Mouse (Mus musculus): ENCODE results near the gene Matk. TPM values are rescaled to one million over a fixed set of nuclear protein-coding genes. Genes with fewer than 3 reads are reported as not detected.

Matk gene
- total RNA-seq (2014; fragmentation: Nextera tagmentation) (not detected in 2 replicates), total RNA-seq (2017) (0.05 and 0.06 TPM in 2 replicates), polyA plus RNA-seq (2012) (0.07 TPM in 1 of 2 replicates, not detected in the other)

DNA sequence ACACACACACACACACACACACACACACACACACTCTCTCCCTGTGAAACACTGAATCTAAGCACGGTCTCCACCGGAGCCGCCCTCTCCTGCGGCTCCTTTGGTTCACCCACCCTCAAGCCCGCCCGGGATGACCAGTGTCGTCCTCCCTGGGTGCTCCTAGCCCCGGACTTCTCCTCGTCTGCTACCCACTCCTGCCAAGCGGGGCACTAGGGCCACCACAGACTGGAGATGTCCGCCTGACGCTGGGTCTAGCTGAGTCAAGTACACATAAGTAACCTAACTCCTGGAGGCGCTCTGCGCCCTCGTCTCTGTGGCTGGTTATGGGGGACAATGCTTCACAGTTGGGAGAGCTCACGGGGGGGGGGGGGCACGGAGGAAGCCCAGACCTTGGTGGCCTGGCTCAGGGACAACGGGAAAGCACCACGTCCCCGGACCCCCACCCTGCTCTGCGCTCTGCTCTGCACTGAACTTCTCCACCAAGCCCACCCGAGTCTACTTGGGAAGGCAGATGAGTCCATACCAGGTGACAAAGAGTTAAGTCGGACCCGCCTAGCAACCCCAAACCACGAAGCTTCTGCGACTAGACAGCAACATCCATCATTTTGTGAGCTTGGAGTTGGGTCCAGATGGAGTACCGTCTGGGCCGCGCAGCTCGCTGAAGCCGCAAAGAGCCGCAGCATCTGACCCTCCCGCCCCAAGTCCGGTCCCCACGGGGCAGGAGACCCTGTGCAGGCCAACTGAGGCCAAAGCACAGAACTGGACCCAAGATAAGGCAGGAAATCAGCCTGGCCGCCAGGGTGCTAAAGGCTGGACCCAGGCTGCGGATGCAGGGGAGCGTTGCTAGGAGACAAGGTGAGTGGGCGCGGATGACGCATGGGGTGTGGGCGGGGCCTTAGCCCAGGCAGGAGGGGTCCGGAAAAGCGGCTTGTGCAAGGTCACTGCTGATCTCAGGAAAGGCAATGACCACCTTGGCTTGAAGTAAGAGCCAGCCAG lies at the start of gene Matk:
Matk (plus strand) TSS at position 512 of the 996 bp plus-strand sequence.
- no peak for ATAC-seq (ENCODE audit: extremely low read depth, insufficient number of reproducible peaks, low FRiP score, poor library complexity, severe bottlenecking)
- no peak within 1 kb of the TSS for H3K4me3 ChIP-seq (ENCODE audit: low read depth, low read length)
- no peak for DNase-seq (ENCODE audit: low spot score)
- no peaks in the 10 kb centered on the region for H3K9me3 ChIP-seq (replicated peaks)
- H3K36me3 ChIP-seq (replicated peaks), result no peaks in the 10 kb centered on the region
- H3K27me3 ChIP-seq (ENCODE audit: insufficient read depth, low read length), result peaks cover 81% of the 10 kb centered on the region
- peaks cover 15% of the 10 kb centered on the region for H3K4me1 ChIP-seq (ENCODE audit: insufficient read depth, low read depth, low read length)
- TF ChIP-seq GATA1 (IDR thresholded peaks at IDR 0.05; ENCODE audit: borderline replicate concordance, low read length) (no peak), TAL1 (conservative IDR thresholded peaks at IDR 0.05; ENCODE audit: low read depth, low read length) (no peak), CTCF (IDR thresholded peaks at IDR 0.05; ENCODE audit: low read depth, low read length) (no peak), POLR2AphosphoS5 (IDR thresholded peaks at IDR 0.05; ENCODE audit: insufficient replicate concordance, low read depth, low read length) (no peak), GATA2 (IDR thresholded peaks at IDR 0.05; ENCODE audit: borderline replicate concordance, low read depth, low read length) (no peak)

DNA sequence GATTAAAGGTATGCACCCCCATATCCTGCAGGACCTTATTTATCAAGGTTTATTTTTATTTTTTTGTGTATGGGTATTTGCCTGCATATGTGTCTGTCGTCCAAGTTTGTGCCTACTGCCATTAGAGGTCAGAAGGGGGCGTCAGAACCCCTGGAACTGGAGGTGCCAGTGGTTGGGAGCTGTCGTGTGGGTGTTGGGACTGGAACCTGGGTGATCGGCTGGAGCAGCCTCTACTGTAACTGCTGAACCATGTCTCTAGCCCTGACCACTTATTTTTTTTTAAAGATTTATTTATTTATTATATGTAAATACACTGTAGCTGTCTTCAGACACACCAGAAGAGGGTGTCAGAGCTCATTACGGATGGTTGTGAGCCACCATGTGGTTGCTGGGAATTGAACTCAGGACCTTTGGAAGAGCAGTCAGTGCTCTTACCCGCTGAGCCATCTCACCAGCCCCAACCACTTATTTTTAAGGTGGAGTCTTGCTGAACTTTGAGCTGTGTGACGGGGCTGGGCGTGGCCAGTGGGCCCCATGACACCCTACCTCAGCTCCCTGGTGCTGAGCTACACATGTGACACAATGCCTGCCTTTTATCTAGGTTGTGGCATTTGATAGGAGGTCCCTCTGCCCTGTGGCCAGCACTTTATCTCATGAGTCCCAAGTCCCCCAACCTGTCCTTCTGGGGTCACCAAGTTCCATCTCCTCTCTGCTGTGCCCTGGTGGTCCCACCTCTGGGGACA lies 49.6 kb upstream of the Matk start:
- Histone ChIP-seq H3K4me1 (ENCODE audit: insufficient read depth, low read depth, low read length) (peaks cover 16% of the 10 kb centered on the region), H3K36me3 (replicated peaks) (no peaks in the 10 kb centered on the region), H3K9me3 (replicated peaks) (no peaks in the 10 kb centered on the region), H3K4me3 (ENCODE audit: low read depth, low read length) (no peak overlapping the region), H3K27me3 (ENCODE audit: insufficient read depth, low read length) (peaks cover 66% of the 10 kb centered on the region)
- TF ChIP-seq GATA1 (IDR thresholded peaks at IDR 0.05; ENCODE audit: borderline replicate concordance, low read length), result no peak
- no peak for TF ChIP-seq CTCF (IDR thresholded peaks at IDR 0.05; ENCODE audit: low read depth, low read length)
- TF ChIP-seq POLR2AphosphoS5 (IDR thresholded peaks at IDR 0.05; ENCODE audit: insufficient replicate concordance, low read depth, low read length), result no peak
- TF ChIP-seq GATA2 (IDR thresholded peaks at IDR 0.05; ENCODE audit: borderline replicate concordance, low read depth, low read length), result no peak
- TF ChIP-seq TAL1 (conservative IDR thresholded peaks at IDR 0.05; ENCODE audit: low read depth, low read length), result no peak
- DNase-seq (ENCODE audit: low spot score), result no peak
- peak; percentile 28; the same call in 1 of the 2 replicates for ATAC-seq (ENCODE audit: extremely low read depth, insufficient number of reproducible peaks, low FRiP score, poor library complexity, severe bottlenecking)

DNA sequence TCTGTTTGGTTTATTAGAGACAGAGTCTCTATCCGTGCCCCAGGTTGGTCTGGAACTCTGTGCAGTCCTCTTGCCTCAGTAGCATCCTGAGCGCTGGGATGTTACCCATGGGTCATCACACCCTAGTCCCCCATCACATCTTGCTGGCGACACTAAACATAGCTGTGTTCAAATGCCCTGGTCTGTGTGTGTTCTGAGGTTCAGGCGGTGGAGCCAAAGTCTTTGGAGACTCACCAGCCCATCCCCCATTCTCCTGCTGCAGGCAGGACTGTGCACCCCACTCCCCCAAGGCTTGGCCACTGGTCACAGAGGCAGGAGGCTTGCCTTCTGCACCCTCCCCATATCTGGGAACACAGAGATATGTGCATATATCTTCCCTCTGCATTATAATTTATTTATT lies 48.6 kb upstream of the Matk start:
- Histone ChIP-seq H3K9me3 (replicated peaks) (no peaks in the 10 kb centered on the region), H3K4me1 (ENCODE audit: insufficient read depth, low read depth, low read length) (peaks cover 16% of the 10 kb centered on the region), H3K36me3 (replicated peaks) (no peaks in the 10 kb centered on the region), H3K4me3 (ENCODE audit: low read depth, low read length) (no peak overlapping the region), H3K27me3 (ENCODE audit: insufficient read depth, low read length) (peaks cover 66% of the 10 kb centered on the region)
- no peak for TF ChIP-seq POLR2AphosphoS5 (IDR thresholded peaks at IDR 0.05; ENCODE audit: insufficient replicate concordance, low read depth, low read length)
- TF ChIP-seq GATA2 (IDR thresholded peaks at IDR 0.05; ENCODE audit: borderline replicate concordance, low read depth, low read length), result no peak
- no peak for TF ChIP-seq CTCF (IDR thresholded peaks at IDR 0.05; ENCODE audit: low read depth, low read length)
- no peak for TF ChIP-seq GATA1 (IDR thresholded peaks at IDR 0.05; ENCODE audit: borderline replicate concordance, low read length)
- DNase-seq (ENCODE audit: low spot score), result no peak
- no peak for ATAC-seq (ENCODE audit: extremely low read depth, insufficient number of reproducible peaks, low FRiP score, poor library complexity, severe bottlenecking)

DNA sequence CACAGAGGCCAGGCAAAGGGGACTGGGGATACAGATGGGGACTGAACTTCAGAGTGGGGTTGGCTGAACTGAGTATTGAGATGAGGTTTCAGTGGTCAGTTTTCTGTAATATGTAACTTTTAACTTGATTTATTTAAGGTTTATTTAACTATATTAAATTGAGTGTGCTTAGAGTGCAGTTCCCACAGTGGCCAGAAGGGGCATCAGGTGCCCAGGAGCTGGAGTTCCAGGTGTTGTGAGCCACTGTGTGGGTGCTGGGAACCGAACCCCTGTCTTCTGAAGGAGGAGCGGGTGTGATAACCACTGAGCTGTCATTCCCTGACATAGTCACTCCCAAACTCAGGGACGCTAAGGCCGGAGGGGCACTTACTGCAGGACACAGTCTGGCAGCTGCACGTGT lies 42.6 kb upstream of the Matk start:
- TF ChIP-seq GATA2 (IDR thresholded peaks at IDR 0.05; ENCODE audit: borderline replicate concordance, low read depth, low read length), result no peak
- peak; percentile 20 for TF ChIP-seq CTCF (IDR thresholded peaks at IDR 0.05; ENCODE audit: low read depth, low read length)
- no peak for TF ChIP-seq TAL1 (conservative IDR thresholded peaks at IDR 0.05; ENCODE audit: low read depth, low read length)
- Histone ChIP-seq H3K27me3 (ENCODE audit: insufficient read depth, low read length) (peaks cover 60% of the 10 kb centered on the region), H3K9me3 (replicated peaks) (peaks cover 4% of the 10 kb centered on the region), H3K36me3 (replicated peaks) (no peaks in the 10 kb centered on the region), H3K4me3 (ENCODE audit: low read depth, low read length) (no peak overlapping the region), H3K4me1 (ENCODE audit: insufficient read depth, low read depth, low read length) (no peaks in the 10 kb centered on the region)
- DNase-seq (ENCODE audit: low spot score) (no peak), ATAC-seq (ENCODE audit: extremely low read depth, insufficient number of reproducible peaks, low FRiP score, poor library complexity, severe bottlenecking) (no peak)

DNA sequence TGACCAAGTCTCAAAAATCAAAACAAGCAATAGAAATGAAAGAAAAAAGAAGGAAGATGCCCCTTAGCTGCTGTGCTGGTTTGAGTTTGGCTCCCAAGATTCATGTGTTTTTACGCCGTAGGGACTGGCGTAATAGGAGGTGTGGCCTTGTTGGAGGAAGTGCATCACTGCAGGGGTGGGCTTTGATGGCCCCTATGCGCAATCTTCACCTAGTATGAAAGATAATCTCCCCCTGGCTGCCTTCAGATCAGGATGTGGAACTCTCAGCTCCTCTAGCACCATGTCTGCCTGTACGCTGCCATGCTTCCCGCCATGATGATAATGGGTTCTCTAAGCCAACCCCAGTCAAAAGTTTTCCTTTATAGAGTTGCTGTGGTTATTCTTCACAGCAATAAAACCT lies 36.5 kb upstream of the Matk start:
- no peaks in the 10 kb centered on the region for H3K9me3 ChIP-seq (replicated peaks)
- H3K36me3 ChIP-seq (replicated peaks), result no peaks in the 10 kb centered on the region
- H3K27me3 ChIP-seq (ENCODE audit: insufficient read depth, low read length), result peaks cover 46% of the 10 kb centered on the region
- H3K4me3 ChIP-seq (ENCODE audit: low read depth, low read length), result no peak overlapping the region
- no peak for ATAC-seq (ENCODE audit: extremely low read depth, insufficient number of reproducible peaks, low FRiP score, poor library complexity, severe bottlenecking)
- no peak for DNase-seq (ENCODE audit: low spot score)
- H3K4me1 ChIP-seq (ENCODE audit: insufficient read depth, low read depth, low read length), result peaks cover 12% of the 10 kb centered on the region
- TF ChIP-seq GATA1 (IDR thresholded peaks at IDR 0.05; ENCODE audit: borderline replicate concordance, low read length) (no peak), GATA2 (IDR thresholded peaks at IDR 0.05; ENCODE audit: borderline replicate concordance, low read depth, low read length) (no peak), TAL1 (conservative IDR thresholded peaks at IDR 0.05; ENCODE audit: low read depth, low read length) (no peak), POLR2AphosphoS5 (IDR thresholded peaks at IDR 0.05; ENCODE audit: insufficient replicate concordance, low read depth, low read length) (no peak), CTCF (IDR thresholded peaks at IDR 0.05; ENCODE audit: low read depth, low read length) (no peak)

DNA sequence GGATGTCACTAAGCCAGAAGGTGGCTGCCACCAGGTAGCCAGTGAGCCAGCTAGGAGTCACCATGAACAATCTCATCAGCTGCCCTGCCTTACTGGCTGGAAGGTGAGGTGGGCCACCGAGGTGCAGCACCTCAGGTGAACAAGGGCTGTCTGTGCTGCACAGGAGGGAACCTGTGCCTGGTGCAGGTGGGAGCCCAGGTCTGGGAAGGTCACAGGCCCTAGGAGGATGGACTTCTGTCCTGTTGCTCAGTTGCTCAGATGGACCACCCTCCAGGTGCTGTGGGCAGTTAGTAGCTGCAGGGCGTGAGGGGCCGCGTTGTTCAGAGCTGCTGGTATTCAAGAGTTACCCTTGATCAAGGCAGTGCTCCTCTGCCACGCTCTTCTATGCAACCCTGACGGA lies 35.9 kb upstream of the Matk start:
- H3K4me3 ChIP-seq (ENCODE audit: low read depth, low read length), result no peak overlapping the region
- peaks cover 17% of the 10 kb centered on the region for H3K4me1 ChIP-seq (ENCODE audit: insufficient read depth, low read depth, low read length)
- no peaks in the 10 kb centered on the region for H3K9me3 ChIP-seq (replicated peaks)
- peaks cover 46% of the 10 kb centered on the region for H3K27me3 ChIP-seq (ENCODE audit: insufficient read depth, low read length)
- TF ChIP-seq GATA1 (IDR thresholded peaks at IDR 0.05; ENCODE audit: borderline replicate concordance, low read length) (no peak), GATA2 (IDR thresholded peaks at IDR 0.05; ENCODE audit: borderline replicate concordance, low read depth, low read length) (no peak), TAL1 (conservative IDR thresholded peaks at IDR 0.05; ENCODE audit: low read depth, low read length) (no peak), CTCF (IDR thresholded peaks at IDR 0.05; ENCODE audit: low read depth, low read length) (no peak), POLR2AphosphoS5 (IDR thresholded peaks at IDR 0.05; ENCODE audit: insufficient replicate concordance, low read depth, low read length) (no peak)
- H3K36me3 ChIP-seq (replicated peaks), result no peaks in the 10 kb centered on the region
- DNase-seq (ENCODE audit: low spot score), result no peak
- ATAC-seq (ENCODE audit: extremely low read depth, insufficient number of reproducible peaks, low FRiP score, poor library complexity, severe bottlenecking), result no peak
